Mouse (Mus musculus): ENCODE data around the gene Unc93a2.
"Not testable (repeated sequence)": the region's sequence is repeated elsewhere in the genome, so short reads cannot be mapped to it uniquely, and the experiment has no call there.

DNA sequence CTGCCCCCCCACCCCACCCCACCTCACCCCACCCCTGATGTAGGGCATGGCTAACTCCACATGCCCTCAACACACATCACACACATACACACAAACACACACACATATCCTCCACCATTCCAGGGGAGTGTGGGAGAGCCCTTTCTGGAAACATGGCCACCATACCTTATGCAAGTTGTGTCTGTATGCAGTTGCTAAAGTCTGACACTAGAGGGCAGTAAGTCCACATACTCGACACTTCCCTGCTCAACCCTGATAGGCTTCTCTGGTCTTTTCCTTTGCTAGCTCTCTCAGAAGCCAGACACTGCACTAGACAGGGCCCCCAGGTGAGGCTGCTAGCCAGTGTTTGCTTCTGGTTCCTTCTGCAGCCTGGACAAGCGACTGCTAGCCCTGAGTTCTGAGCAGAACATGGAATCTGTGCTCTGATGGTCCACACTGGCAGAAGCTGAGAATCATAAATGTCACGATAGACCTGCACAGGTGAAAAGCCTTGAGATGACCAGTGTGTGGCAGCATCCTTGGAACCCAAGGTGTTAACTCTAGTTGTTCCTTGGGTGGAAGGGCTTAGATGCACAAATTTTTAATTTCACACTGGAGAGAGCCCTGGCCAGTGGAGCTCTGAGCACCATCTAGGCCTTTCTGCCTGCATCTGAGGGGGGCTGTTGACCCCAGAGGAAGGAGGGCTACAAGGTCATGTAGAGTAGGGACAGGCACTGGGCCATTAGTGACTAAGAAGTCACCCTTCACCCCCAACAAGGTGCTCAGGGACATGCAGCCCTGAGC lies 35.1 kb upstream of the Unc93a2 start:
- not testable (repeated sequence) for TF ChIP-seq CTCF (conservative IDR thresholded peaks at IDR 0.05; ENCODE audit: low read length); POU5F1 (IDR thresholded peaks at IDR 0.05; ENCODE audit: borderline replicate concordance, low read length)
